Mouse (Mus musculus): Measurements from ENCODE around the gene Mis12. TPM values are rescaled to one million over a fixed set of nuclear protein-coding genes. Genes with fewer than 3 reads are reported as not detected.

The Mis12 gene
- polyA plus RNA-seq, 1 experiment from 2014 or later, result 16.2 TPM

DNA sequence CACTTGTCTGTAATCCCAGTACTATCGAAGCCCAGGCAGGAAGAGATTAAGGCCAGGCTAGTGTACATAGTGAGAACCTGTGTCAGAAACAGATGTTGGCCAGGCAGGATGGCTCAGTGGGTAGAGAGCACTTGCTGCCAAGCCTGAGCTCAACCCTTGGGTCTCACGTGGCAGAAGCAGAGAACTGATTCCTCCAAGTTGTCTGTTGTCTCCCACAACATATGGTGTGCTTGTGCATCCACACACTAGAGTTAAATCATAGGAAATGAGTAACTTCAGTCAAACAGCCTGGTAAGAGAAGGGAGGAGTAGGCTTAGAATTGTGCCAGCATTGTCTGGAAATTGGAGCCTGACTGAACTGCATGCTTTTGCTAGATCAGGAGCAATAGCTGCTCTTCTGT, 44.2 kb upstream of the Mis12 start:
- DNase-seq (ENCODE audit: low spot score) (no peak), ATAC-seq (no peak)
- no peak overlapping the region for H3K4me2 ChIP-seq (replicated peaks; ENCODE audit: low read depth, low read length)
- 83% methylated on average over 2 of the region's 2 CpGs for WGBS
- H3K9ac ChIP-seq (replicated peaks; ENCODE audit: low read depth), result no peak overlapping the region
- no peak overlapping the region for H3K27ac ChIP-seq (ENCODE audit: low read length)
- TF ChIP-seq EP300 (IDR thresholded peaks at IDR 0.05) (no peak), CTCF (IDR thresholded peaks at IDR 0.05) (no peak)
- no peaks in the 10 kb centered on the region for H3K27me3 ChIP-seq (replicated peaks; ENCODE audit: insufficient read depth, low read length)
- H3K9me3 ChIP-seq (ENCODE audit: low read length), result no peaks in the 10 kb centered on the region
- no peak overlapping the region for H3K4me3 ChIP-seq (ENCODE audit: low read depth, low read length)
- peaks cover 32% of the 10 kb centered on the region; the same call in 1 of the 2 replicates for H3K36me3 ChIP-seq (ENCODE audit: insufficient read depth, low read length)
- H3K4me1 ChIP-seq (ENCODE audit: insufficient read depth, low read depth, low read length), result no peaks in the 10 kb centered on the region

DNA sequence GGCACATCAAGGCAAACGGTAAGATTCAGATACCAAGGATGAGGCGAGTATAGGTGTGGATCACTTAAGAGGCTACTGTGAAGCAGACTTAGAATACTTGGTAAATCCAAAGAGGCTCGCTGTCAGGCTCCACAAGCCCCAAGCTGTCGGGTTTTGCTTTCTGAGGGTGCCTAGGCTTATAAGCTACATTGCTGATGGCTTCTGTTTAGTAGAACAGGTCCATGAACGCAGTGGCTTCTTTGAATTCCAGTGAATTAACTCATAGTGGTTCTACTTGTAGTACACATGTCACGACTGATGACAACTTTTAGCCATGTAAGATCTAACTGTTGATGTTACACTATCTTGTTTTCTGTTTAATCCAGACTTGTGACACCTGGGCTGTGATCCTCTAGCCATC, 42.1 kb upstream of the Mis12 start:
- Histone ChIP-seq H3K9ac (replicated peaks; ENCODE audit: low read depth) (no peak overlapping the region), H3K4me1 (ENCODE audit: insufficient read depth, low read depth, low read length) (no peaks in the 10 kb centered on the region), H3K27me3 (replicated peaks; ENCODE audit: insufficient read depth, low read length) (no peaks in the 10 kb centered on the region), H3K9me3 (ENCODE audit: low read length) (no peaks in the 10 kb centered on the region), H3K4me2 (replicated peaks; ENCODE audit: low read depth, low read length) (no peak overlapping the region), H3K36me3 (ENCODE audit: insufficient read depth, low read length) (peaks cover 32% of the 10 kb centered on the region; the same call in 1 of the 2 replicates), H3K4me3 (ENCODE audit: low read depth, low read length) (no peak overlapping the region), H3K27ac (ENCODE audit: low read length) (no peak overlapping the region)
- no peak for TF ChIP-seq EP300 (IDR thresholded peaks at IDR 0.05)
- no peak for TF ChIP-seq CTCF (IDR thresholded peaks at IDR 0.05)
- WGBS, result 80% methylated on average over 6 of the region's 6 CpGs
- DNase-seq (ENCODE audit: low spot score) (no peak), ATAC-seq (no peak)

DNA sequence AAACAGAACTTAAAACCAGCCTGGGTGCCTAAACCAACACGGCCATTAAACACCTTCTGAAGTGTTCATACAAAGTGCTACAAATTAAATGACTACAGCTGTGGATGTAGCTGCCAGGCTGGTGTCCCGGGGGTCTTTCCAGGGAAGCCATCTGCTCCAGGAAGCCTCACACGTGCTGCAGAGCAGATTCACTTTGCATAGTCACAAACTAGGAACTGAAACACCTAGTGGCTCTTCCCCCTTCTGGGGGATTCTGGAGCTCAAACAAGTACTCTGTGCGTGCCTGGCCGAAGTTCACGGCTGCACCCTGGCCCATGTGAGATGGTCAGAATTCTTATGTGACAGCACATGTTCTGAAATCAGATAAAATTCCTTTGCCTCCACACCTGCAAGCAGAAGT, 39.2 kb upstream of the Mis12 start:
- Histone ChIP-seq H3K9ac (replicated peaks; ENCODE audit: low read depth) (no peak overlapping the region), H3K4me2 (replicated peaks; ENCODE audit: low read depth, low read length) (no peak overlapping the region), H3K27ac (ENCODE audit: low read length) (no peak overlapping the region), H3K27me3 (replicated peaks; ENCODE audit: insufficient read depth, low read length) (no peaks in the 10 kb centered on the region), H3K4me1 (ENCODE audit: insufficient read depth, low read depth, low read length) (no peaks in the 10 kb centered on the region), H3K36me3 (ENCODE audit: insufficient read depth, low read length) (peaks cover 18% of the 10 kb centered on the region; the same call in 1 of the 2 replicates), H3K4me3 (ENCODE audit: low read depth, low read length) (no peak overlapping the region), H3K9me3 (ENCODE audit: low read length) (no peaks in the 10 kb centered on the region)
- no peak for DNase-seq (ENCODE audit: low spot score)
- ATAC-seq, result no peak
- TF ChIP-seq EP300 (IDR thresholded peaks at IDR 0.05) (no peak), CTCF (IDR thresholded peaks at IDR 0.05) (no peak)
- 89% methylated on average over 6 of the region's 6 CpGs for WGBS

DNA sequence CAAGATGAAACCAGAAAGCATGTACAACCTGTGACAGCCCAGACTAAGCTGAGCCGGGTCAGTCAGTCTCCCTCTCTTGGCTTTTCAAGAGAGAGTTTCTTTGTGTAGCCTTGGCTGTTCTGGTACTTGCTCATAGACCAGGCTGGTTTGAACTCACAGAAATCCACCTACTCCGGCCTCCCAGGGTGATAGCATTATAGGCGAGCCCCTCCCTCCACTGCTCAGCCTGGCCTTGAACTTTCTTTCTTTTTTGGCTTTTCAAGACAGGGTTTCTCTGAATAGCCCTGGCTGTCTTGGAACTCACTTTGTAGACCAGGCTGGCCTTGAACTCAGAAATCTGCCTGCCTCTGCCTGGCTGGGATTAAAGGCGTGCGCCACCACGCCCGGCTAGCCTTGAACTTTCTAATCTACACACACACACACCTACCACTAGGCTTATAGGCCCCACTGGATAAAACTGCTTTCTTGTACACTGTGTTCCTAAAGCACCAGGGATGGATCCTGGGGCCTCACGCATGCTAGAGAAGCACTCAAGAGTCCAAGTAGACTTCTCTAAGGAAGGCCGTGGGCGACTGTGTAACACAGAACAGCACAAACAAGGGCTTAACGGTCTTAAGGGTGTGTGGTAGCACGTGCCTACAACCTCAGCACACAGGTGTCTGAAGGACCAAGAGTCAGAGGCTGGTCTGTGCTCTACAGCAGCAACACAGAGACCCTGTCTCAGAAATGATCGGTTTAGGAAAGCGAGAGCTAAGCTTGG, 38.5 kb upstream of the Mis12 start:
- no peaks in the 10 kb centered on the region for H3K9me3 ChIP-seq (ENCODE audit: low read length)
- ATAC-seq (no peak), DNase-seq (ENCODE audit: low spot score) (no peak)
- TF ChIP-seq CTCF (IDR thresholded peaks at IDR 0.05) (no peak), EP300 (IDR thresholded peaks at IDR 0.05) (no peak)
- no peak overlapping the region for H3K27ac ChIP-seq (ENCODE audit: low read length)
- H3K27me3 ChIP-seq (replicated peaks; ENCODE audit: insufficient read depth, low read length), result no peaks in the 10 kb centered on the region
- H3K36me3 ChIP-seq (ENCODE audit: insufficient read depth, low read length), result peaks cover 17% of the 10 kb centered on the region; the same call in 1 of the 2 replicates
- no peak overlapping the region for H3K9ac ChIP-seq (replicated peaks; ENCODE audit: low read depth)
- H3K4me2 ChIP-seq (replicated peaks; ENCODE audit: low read depth, low read length), result no peak overlapping the region
- no peak overlapping the region for H3K4me3 ChIP-seq (ENCODE audit: low read depth, low read length)
- WGBS, result 87% methylated on average over 14 of the region's 14 CpGs
- no peaks in the 10 kb centered on the region for H3K4me1 ChIP-seq (ENCODE audit: insufficient read depth, low read depth, low read length)

DNA sequence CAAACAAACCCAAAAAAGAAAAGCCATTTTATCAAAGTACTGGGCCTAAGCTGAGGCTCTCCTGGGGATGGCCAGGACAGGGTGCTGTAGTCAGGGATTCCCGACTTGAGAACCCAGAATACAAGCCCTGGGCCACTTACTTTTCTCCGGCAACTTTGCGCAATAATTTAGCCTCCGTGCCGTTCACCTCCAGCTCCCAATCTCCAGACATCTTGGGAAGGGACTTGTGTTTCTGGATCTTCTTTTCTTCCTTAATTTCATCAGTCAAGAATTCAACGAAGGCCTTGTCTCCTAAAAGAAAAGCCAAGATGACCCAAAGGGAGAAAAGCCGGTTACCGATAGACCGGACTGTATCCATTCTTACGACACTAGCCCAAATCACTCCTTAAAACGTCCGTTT, 37.4 kb upstream of the Mis12 start:
- Histone ChIP-seq H3K27me3 (replicated peaks; ENCODE audit: insufficient read depth, low read length) (no peaks in the 10 kb centered on the region), H3K27ac (ENCODE audit: low read length) (no peak overlapping the region), H3K4me1 (ENCODE audit: insufficient read depth, low read depth, low read length) (no peaks in the 10 kb centered on the region), H3K4me2 (replicated peaks; ENCODE audit: low read depth, low read length) (peak overlapping the region; percentile 72), H3K36me3 (ENCODE audit: insufficient read depth, low read length) (peaks cover 23% of the 10 kb centered on the region; the same call in 1 of the 2 replicates), H3K9ac (replicated peaks; ENCODE audit: low read depth) (peak overlapping the region; percentile 79), H3K9me3 (ENCODE audit: low read length) (no peaks in the 10 kb centered on the region), H3K4me3 (ENCODE audit: low read depth, low read length) (peak overlapping the region; percentile 92)
- no peak for DNase-seq (ENCODE audit: low spot score)
- TF ChIP-seq EP300 (IDR thresholded peaks at IDR 0.05) (no peak), CTCF (IDR thresholded peaks at IDR 0.05) (no peak)
- 6% methylated on average over 12 of the region's 12 CpGs for WGBS
- ATAC-seq, result no peak

DNA sequence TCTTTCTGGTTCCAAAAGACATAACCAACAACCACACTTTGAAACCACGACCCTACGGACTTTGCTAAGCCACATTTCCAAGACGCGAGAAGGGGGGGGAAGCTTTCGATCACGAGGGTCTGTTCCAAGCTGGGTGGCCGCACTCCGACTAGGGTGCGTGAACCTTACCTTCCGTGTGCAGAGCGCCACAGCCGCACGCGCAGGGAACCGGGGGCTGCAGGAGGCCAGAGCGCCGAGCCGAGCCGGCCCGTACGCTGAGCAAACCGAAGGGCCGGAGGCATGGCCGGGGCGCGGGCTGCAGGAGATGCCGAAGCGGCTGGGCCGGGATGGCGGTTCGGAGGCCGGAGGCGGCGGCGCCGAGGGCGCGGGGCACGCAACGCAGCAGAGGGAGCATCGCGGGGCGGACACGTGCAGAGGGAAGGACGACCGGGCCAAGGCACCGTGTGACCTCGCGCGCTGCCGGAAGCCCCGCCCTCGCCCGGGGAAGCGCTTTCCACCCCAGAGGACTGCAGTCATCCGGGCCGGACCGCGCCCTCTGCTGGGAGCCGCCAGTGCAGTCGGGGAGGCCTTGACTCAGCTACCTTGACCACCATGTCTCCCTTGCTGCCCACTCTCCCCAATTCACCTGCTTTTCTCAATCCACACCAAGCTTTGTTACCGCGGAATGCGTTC, 36.7 kb upstream of the Mis12 start, which contains the start of gene C1qbp:
Gene C1qbp, minus strand, starts transcription at position 470 of the 672 bp plus-strand sequence.
- no peaks in the 10 kb centered on the region for H3K27me3 ChIP-seq (replicated peaks; ENCODE audit: insufficient read depth, low read length)
- WGBS, result 1% methylated on average over 41 of the region's 64 CpGs
- TF ChIP-seq CTCF (IDR thresholded peaks at IDR 0.05) (peak; percentile 97), EP300 (IDR thresholded peaks at IDR 0.05) (no peak; the same call in 1 of the 2 replicates)
- peak within 1 kb of the TSS; percentile 72 for H3K4me2 ChIP-seq (replicated peaks; ENCODE audit: low read depth, low read length)
- peak within 1 kb of the TSS; percentile 92 for H3K4me3 ChIP-seq (ENCODE audit: low read depth, low read length)
- ATAC-seq, result peak; percentile 98
- no peaks in the 10 kb centered on the region for H3K4me1 ChIP-seq (ENCODE audit: insufficient read depth, low read depth, low read length)
- H3K9ac ChIP-seq (replicated peaks; ENCODE audit: low read depth), result peak within 1 kb of the TSS; percentile 79
- H3K9me3 ChIP-seq (ENCODE audit: low read length), result no peaks in the 10 kb centered on the region
- H3K27ac ChIP-seq (ENCODE audit: low read length), result 0 out of 2 replicates have a peak within 1 kb of the TSS, but pooled peaks have one; percentile 45
- peaks cover 24% of the 10 kb centered on the region; the same call in 1 of the 2 replicates for H3K36me3 ChIP-seq (ENCODE audit: insufficient read depth, low read length)
- DNase-seq (ENCODE audit: low spot score), result peak; percentile 95

Measured in lung, postnatal 0 days (tissue).